Mouse (Mus musculus): Measurements from ENCODE around the gene Rabepk.
"Not testable (repeated sequence)": the region's sequence is repeated elsewhere in the genome, so short reads cannot be mapped to it uniquely, and the experiment has no call there.

Gene Rabepk

DNA sequence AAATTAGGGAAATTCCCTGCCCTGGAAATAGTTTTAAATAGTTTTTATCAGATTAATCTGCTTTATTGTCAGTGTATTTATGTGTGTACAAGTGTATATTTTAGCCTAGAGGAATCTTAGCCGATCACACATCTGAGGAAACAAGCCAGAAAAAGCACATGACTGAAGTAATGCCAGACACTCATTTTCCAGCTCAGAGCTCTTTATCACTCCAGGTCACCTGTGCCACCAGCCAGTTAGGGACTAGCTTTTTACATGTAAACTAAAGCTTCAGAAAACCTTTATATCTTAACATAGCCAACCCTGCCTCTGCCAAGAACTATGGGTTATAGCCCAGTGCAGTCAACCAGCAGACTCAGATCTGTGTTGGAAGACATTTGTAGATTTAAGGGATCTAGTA, 5.1 kb upstream of the Rabepk start:
- no peak for DNase-seq (ENCODE audit: extremely low read depth, low read depth, low spot score)

DNA sequence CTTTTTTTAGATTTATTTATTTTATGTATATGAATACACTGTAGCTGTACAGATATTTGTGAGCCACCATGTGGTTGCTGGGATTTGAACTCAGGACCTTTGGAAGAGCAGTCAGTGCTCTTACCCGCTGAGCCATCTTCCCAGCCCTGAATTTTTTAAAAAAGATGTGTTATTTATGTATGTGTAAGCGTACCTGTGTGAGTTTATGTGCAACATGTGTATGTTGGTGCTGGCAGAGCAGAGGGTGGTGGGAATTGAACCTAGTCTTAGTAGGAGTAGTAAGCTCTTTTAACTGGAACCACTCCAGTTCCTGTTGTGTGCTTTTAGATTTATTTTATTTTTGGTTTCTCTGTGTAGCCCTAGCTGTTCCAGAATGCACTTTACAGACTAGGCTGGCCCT, 4.5 kb upstream of the Rabepk start:
- DNase-seq (ENCODE audit: extremely low read depth, low read depth, low spot score): no peak

GRCm38 (mm10) chr2:34803746-34804145, 4.0 kb upstream of the Rabepk start:
- no peak for DNase-seq (ENCODE audit: extremely low read depth, low read depth, low spot score)

GRCm38 (mm10) chr2:34802565-34803245, 3.0 kb upstream of the Rabepk start:
- DNase-seq (ENCODE audit: extremely low read depth, low read depth, low spot score): not testable (repeated sequence)

GRCm38 (mm10) chr2:34801516-34802482, 2.1 kb upstream of the Rabepk start:
- peak; percentile 92 for DNase-seq (ENCODE audit: extremely low read depth, low read depth, low spot score)

- DNase-seq (ENCODE audit: extremely low read depth, low read depth, low spot score): no peak
These were observed 659 bp upstream of the Rabepk start for GRCm38 (mm10) chr2:34800371-34800770.

DNA sequence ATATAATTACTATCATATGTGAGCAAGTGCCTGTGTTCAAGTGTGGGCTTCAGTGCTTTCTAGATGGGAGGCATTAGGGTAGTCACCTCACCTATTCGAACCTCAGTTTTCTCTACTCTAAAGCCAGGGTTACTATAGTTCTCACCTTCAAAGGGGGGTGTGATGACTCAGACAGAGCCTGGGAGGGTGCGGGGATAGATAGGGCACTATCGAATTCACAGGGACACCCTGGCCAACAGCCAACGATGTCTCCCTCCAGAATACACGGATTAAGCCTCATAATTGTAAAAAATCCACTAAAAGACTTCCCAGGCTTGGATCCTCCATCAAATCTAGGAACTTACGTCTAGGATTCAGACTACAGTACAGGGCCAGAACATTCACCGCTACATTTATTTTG, 4.3 kb downstream of the Rabepk start:
- no peak for DNase-seq (ENCODE audit: extremely low read depth, low read depth, low spot score)

DNA sequence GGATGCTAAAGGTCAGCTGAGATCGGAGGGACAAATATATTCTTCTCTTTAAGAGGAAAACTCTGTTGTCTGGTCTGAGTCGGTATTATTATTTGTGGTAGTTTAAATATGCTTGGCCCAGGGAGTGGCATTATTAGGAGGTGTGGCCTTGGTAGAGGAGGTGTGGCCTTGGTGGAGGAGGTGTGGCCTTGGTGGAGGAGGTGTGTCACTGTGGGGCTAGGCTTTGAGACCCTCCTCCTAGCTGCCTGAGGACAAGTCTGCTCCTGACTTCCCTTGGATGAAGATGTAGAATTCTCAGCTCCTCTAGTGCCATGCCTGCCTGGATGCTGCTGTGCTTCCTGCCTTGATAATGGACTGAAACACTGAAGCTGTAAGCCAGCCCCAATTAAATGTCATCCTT, 5.2 kb downstream of the Rabepk start:
- DNase-seq (ENCODE audit: extremely low read depth, low read depth, low spot score): no peak

DNA sequence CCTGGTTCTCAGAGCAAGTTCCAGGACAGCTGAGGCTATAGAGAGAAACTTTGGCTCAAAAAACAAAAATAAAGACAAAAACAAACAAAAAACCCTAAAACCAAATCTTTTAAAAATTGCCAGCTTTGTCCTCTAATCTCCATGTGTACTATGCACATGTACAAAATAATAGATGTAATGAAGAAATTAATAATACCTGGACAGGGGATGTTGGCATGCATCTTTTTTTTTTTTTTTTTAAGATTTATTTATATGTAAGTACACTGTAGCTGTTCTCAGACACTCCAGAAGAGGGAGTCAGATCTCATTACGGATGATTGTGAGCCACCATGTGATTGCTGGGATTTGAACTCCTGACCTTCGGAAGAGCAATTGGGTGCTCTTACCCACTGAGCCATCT, 7.2 kb downstream of the Rabepk start:
- DNase-seq (ENCODE audit: extremely low read depth, low read depth, low spot score): not testable (repeated sequence)

DNA sequence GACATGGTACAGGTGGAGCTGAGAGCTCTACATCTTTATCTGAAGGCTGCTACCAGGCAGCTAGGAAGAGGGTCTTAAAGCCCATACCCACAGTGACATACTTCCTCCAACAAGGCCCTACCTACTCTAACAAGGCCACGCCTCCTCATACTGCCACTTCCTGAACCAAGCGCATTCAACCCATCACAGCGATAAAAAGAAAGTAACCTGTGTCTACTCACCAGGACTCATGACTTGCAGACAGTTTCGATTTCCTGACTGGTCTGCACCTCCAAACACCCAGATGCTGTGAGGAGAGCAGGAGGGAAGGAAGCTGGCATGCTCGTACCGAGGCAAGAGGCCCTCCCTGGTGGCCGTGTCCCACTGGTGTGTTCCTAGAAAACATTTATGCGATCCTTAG, 9.4 kb downstream of the Rabepk start:
- DNase-seq (ENCODE audit: extremely low read depth, low read depth, low spot score): no peak

- no peak for DNase-seq (ENCODE audit: extremely low read depth, low read depth, low spot score)
These were observed 15.6 kb downstream of the Rabepk start for GRCm38 (mm10) chr2:34784085-34784484.

GRCm38 (mm10) chr2:34783064-34784020, 16.4 kb downstream of the Rabepk start:
- no peak for DNase-seq (ENCODE audit: extremely low read depth, low read depth, low spot score)

GRCm38 (mm10) chr2:34777237-34777868, 22.4 kb downstream of the Rabepk start:
- DNase-seq (ENCODE audit: extremely low read depth, low read depth, low spot score): no peak

DNA sequence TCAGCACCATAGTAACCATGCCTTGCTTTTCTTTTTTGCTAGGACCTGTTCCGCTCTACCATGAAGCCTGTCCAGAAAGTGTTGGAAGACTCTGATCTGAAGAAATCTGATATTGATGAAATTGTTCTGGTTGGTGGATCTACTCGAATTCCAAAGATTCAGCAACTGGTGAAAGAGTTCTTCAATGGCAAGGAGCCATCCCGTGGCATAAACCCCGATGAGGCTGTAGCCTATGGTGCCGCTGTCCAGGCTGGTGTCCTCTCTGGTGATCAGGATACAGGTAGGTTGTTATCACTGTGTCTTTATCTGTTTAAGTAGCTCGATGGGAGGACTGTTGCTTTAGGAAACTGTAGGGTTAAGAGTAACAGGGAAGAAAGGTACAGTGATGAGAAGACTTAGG, 25.2 kb downstream of the Rabepk start:
- DNase-seq (ENCODE audit: extremely low read depth, low read depth, low spot score): no peak

DNA sequence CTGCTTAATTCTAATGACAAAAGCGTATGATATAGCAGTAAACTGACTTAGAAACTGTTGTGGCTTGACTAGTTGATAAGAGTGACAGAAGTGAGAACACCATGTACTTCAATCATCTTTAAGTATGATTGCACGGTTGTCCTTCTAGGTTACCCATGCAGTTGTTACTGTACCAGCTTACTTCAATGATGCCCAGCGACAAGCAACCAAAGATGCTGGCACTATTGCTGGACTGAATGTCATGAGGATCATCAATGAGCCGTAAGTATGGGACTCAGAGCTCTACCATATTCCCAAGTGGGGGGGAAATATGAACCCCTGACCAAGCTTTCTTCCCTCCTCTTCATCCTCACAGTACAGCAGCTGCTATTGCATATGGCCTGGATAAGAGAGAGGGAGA, 26.0 kb downstream of the Rabepk start:
- DNase-seq (ENCODE audit: extremely low read depth, low read depth, low spot score): no peak

GRCm38 (mm10) chr2:34772252-34773235, 27.2 kb downstream of the Rabepk start:
- no peak for DNase-seq (ENCODE audit: extremely low read depth, low read depth, low spot score)

DNA sequence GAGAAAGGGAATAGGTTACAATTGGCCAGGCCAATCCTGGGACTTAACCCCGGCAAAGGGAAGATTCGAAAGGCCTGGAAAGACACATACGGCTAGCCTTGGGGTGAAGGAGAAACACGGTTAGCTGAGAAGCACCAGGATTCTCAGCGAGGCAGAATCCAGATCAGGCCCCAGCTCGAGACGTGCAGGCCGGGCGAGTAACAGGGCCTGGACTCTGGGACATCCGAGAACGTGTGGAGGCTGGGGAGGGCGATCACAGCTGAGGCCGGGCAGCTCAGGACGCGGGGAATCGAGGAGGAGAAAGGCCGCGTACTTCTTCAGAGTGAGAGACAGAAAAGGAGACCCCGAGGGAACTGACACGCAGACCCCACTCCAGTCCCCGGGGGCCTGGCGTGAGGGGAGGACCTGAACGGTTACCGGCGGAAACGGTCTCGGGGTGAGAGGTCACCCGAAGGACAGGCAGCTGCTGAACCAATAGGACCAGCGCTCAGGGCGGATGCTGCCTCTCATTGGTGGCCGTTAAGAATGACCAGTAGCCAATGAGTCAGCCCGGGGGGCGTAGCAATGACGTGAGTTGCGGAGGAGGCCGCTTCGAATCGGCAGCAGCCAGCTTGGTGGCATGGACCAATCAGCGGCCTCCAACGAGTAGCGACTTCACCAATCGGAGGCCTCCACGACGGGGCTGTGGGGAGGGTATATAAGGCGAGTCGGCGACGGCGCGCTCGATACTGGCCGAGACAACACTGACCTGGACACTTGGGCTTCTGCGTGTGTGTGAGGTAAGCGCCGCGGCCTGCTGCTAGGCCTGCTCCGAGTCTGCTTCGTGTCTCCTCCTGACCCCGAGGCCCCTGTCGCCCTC, 28.1 kb downstream of the Rabepk start, which contains the start of gene Hspa5:
Gene Hspa5, plus strand, starts transcription at position 603 of the 859 bp plus-strand sequence.
- DNase-seq (ENCODE audit: extremely low read depth, low read depth, low spot score): peak; percentile 99

GRCm38 (mm10) chr2:34770951-34771350, 28.8 kb downstream of the Rabepk start:
- DNase-seq (ENCODE audit: extremely low read depth, low read depth, low spot score): no peak
